Mouse (Mus musculus) embryonic facial prominence, embryonic 14.5 days (tissue): ENCODE data around the gene Polg. TPM values are rescaled to one million over a fixed set of nuclear protein-coding genes. Genes with fewer than 3 reads are reported as not detected.

Experiments used
- microRNA-seq: library from miRNA; unstranded; fragments of <30 nt; microRNA quantifications from one replicate; pipeline ENCODE4, GENCODE M21; 2016; ENCODE audit warnings: borderline number of aligned reads
- polyA plus RNA-seq: library from polyadenylated mRNA; unstranded; fragments of >200 nt; fragmentation: Nextera tagmentation; extraction: Ambion mirVana; gene quantifications from 2 replicates; pipeline ENCODE4 v1.2.1, GENCODE M21; 2014

Gene Polg
- polyA plus RNA-seq, 1 experiment from 2014 or later: 38.7 TPM

Small RNA genes within 50 kb of the gene (microRNA-seq; reads per million reads assigned to microRNA genes)
- gene Mir9-3: 6.1 reads per million, percentile 24 among the genes with 10 or more reads in this experiment

Other genes with a start within 250 kb of the Polg start
- 14.2 and 14.5 TPM in 2 replicates for gene Abhd2, start 193.2 kb downstream of the Polg start, polyA plus RNA-seq
- gene Rlbp1, start 79.3 kb downstream of the Polg start, polyA plus RNA-seq: 2.5 and 3.4 TPM in 2 replicates
- 8.2 and 8.3 TPM in 2 replicates for gene Fanci, start 74.4 kb downstream of the Polg start, polyA plus RNA-seq
- 0.39 and 0.65 TPM in 2 replicates for gene Rhcg, start 151.3 kb upstream of the Polg start, polyA plus RNA-seq
- gene Ticrr, start 193.8 kb upstream of the Polg start, polyA plus RNA-seq: 7.4 and 7.7 TPM in 2 replicates
- 5.3 and 6.2 TPM in 2 replicates for gene Kif7, start 249.4 kb upstream of the Polg start, polyA plus RNA-seq